Mouse (Mus musculus) forebrain, embryonic 16.5 days (tissue): ENCODE data around the gene Arhgef6. TPM values are rescaled to one million over a fixed set of nuclear protein-coding genes. Genes with fewer than 3 reads are reported as not detected.

Source experiments
- ATAC-seq: fragments of 200-750 bp; cut with Nextera tagmentation; 2 replicates; pipeline ENCODE4 v1.8.0; 2017; ENCODE audit warnings: mild to moderate bottlenecking, moderate library complexity
- H3K27ac ChIP-seq: fragments of 300-500 bp; sonication (generic); 2 replicates; pipeline ENCODE4 v1.5.1; 2014; ENCODE audit warnings: low read length, control low read depth
- H3K27me3 ChIP-seq: fragments of 300-500 bp; sonication (generic); replicated peaks from 2 replicates; pipeline ENCODE4 v1.6.1; 2014; ENCODE audit warnings: low read length; ENCODE audit not compliant: control insufficient read depth, insufficient read depth
- H3K36me3 ChIP-seq: fragments of 300-500 bp; sonication (generic); 2 replicates; pipeline ENCODE4 v1.6.1; 2014; ENCODE audit not compliant: control insufficient read depth, insufficient read depth
- H3K4me1 ChIP-seq: fragments of 300-500 bp; sonication (generic); replicated peaks from 2 replicates; pipeline ENCODE4 v1.6.1; 2014; ENCODE audit warnings: low read length; ENCODE audit not compliant: control insufficient read depth, insufficient read depth
- H3K4me2 ChIP-seq: fragments of 300-500 bp; sonication (generic); 2 replicates; pipeline ENCODE4 v1.6.1; 2014; ENCODE audit warnings: mild to moderate bottlenecking, low read length, control low read depth
- H3K4me3 ChIP-seq: fragments of 300-500 bp; sonication (generic); replicated peaks from 2 replicates; pipeline ENCODE4 v1.5.1; 2014; ENCODE audit warnings: mild to moderate bottlenecking, low read length, control low read depth
- H3K9ac ChIP-seq: fragments of 300-500 bp; sonication (generic); replicated peaks from 2 replicates; pipeline ENCODE4 v1.6.1; 2014; ENCODE audit warnings: low read depth, low read length, control low read depth
- H3K9me3 ChIP-seq: fragments of 300-500 bp; sonication (generic); 2 replicates; pipeline ENCODE4 v1.6.1; 2016; ENCODE audit warnings: low read length; ENCODE audit not compliant: control insufficient read depth
- WGBS: fragments of 180-500 bp; shearing (Covaris S2); extraction: QIAGEN DNeasy Blood & Tissue Kit; methylation state at CpG from one replicate; pipeline ENCODE4 v1.1.7; 2014; 5-methylcytosine and 5-hydroxymethylcytosine counted together
- polyA plus RNA-seq: library from polyadenylated mRNA; unstranded; fragments of >200 nt; fragmentation: Nextera tagmentation; extraction: Ambion mirVana; gene quantifications from 2 replicates; pipeline ENCODE4 v1.2.1, GENCODE M21; 2015

The Arhgef6 gene
- 4.9 and 6.4 TPM in 2 replicates for polyA plus RNA-seq

- Histone ChIP-seq H3K36me3 (no peaks in the 10 kb centered on the region), H3K4me1 (no peaks in the 10 kb centered on the region), H3K9me3 (no peaks in the 10 kb centered on the region), H3K9ac (no peak within 1 kb of the TSS), H3K4me3 (no peak within 1 kb of the TSS), H3K27me3 (no peaks in the 10 kb centered on the region), H3K27ac (no peak within 1 kb of the TSS; the same call in 1 of the 2 replicates), H3K4me2 (no peak within 1 kb of the TSS; the same call in 1 of the 2 replicates)
- ATAC-seq = peak; percentile 84
- WGBS = 65% methylated on average over 18 of the region's 18 CpGs
Measured at GRCm38 (mm10) chrX:57338371-57339211, at the start of gene Arhgef6. Gene Arhgef6, minus strand, starts transcription at chrX:57338729.

GRCm38 (mm10) chrX:57380915-57381314 is 42.4 kb upstream of the Arhgef6 start:
- no peaks in the 10 kb centered on the region for H3K4me1 ChIP-seq
- ATAC-seq = peak; percentile 25; the same call in 1 of the 2 replicates
- H3K4me3 ChIP-seq = no peak overlapping the region
- WGBS = 49% methylated on average over 5 of the region's 5 CpGs
- H3K27ac ChIP-seq = no peak overlapping the region
- H3K9me3 ChIP-seq = no peaks in the 10 kb centered on the region
- no peaks in the 10 kb centered on the region for H3K27me3 ChIP-seq
- H3K9ac ChIP-seq = no peak overlapping the region
- peaks cover 6% of the 10 kb centered on the region; the same call in 1 of the 2 replicates for H3K36me3 ChIP-seq
- H3K4me2 ChIP-seq = no peak overlapping the region

DNA sequence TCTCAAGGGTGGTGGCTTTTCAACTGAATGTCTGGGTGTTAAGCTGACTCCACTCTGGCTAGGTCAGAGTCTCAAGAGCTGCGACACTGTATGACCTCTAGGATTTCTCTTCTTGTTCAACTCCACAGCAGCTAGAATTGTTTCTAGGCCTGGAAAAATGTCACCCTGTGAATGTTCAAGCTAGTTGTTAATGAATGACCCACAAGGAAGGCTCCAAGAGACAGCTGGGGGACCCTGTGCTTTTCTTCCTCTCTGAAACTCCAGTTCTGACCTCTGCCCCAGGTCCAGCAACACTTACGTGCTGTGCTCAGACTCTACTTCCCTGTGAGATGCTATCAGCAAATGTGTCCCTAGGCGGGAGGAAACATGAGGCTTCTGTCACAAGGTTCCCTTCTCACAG is 40.0 kb upstream of the Arhgef6 start:
- Histone ChIP-seq H3K4me2 (no peak overlapping the region), H3K36me3 (peaks cover 6% of the 10 kb centered on the region; the same call in 1 of the 2 replicates), H3K4me1 (no peaks in the 10 kb centered on the region), H3K4me3 (no peak overlapping the region), H3K27ac (no peak overlapping the region), H3K9ac (no peak overlapping the region), H3K27me3 (no peaks in the 10 kb centered on the region), H3K9me3 (no peaks in the 10 kb centered on the region)
- WGBS = 89% methylated on average over 3 of the region's 3 CpGs
- no peak for ATAC-seq

DNA sequence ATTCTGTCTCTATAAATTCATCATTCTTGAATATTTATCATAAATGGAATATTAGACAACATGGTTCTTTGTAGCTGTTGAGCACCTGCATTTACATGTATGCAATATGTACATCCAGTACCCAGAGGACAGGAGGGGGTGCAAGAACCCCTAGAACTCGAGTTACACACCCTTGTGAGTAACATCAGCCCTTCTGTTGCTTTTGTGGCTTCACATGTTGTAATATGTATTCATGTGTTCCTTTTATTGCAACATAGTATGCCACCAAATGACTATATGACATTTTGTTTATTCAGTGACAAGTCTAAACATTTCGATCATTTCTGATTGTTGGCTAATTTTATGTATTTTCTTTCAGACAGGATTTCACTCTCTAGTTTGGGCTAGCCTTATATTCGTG is 38.6 kb upstream of the Arhgef6 start:
- Histone ChIP-seq H3K27ac (no peak overlapping the region), H3K9ac (no peak overlapping the region), H3K4me1 (no peaks in the 10 kb centered on the region), H3K27me3 (no peaks in the 10 kb centered on the region), H3K4me2 (no peak overlapping the region), H3K36me3 (peaks cover 3% of the 10 kb centered on the region; the same call in 1 of the 2 replicates), H3K4me3 (no peak overlapping the region), H3K9me3 (no peaks in the 10 kb centered on the region)
- no peak for ATAC-seq
- 75% methylated on average over 3 of the region's 3 CpGs for WGBS

GRCm38 (mm10) chrX:57374029-57374428 is 35.5 kb upstream of the Arhgef6 start:
- Histone ChIP-seq H3K36me3 (peaks cover 3% of the 10 kb centered on the region; the same call in 1 of the 2 replicates), H3K27me3 (no peaks in the 10 kb centered on the region), H3K4me2 (no peak overlapping the region), H3K4me3 (no peak overlapping the region), H3K27ac (no peak overlapping the region), H3K9me3 (no peaks in the 10 kb centered on the region), H3K4me1 (no peaks in the 10 kb centered on the region), H3K9ac (no peak overlapping the region)
- 85% methylated on average over 2 of the region's 2 CpGs for WGBS
- ATAC-seq = no peak

DNA sequence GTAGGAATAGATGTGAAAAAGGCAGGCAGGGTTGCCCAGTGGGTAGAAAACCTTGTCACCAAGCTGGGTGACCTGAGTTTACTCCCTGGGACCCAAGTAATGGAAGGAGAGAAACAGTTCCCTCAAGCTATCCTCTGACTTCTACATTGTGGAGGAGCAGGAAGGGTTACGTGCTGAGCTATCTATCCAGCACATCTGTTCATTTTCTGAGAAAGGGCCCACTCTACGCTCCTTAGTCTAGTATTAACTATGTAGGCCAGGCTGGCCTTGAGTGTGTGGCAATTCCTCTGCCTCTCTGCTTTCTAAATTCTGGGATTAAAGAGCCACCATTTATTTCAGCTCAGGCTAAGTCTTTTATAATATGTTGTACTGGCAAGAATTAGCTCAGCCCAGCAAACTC is 35.0 kb upstream of the Arhgef6 start:
- no peak for ATAC-seq
- Histone ChIP-seq H3K27me3 (no peaks in the 10 kb centered on the region), H3K4me3 (no peak overlapping the region), H3K9ac (no peak overlapping the region), H3K36me3 (no peaks in the 10 kb centered on the region; the same call in 1 of the 2 replicates), H3K27ac (no peak overlapping the region), H3K9me3 (no peaks in the 10 kb centered on the region), H3K4me2 (no peak overlapping the region), H3K4me1 (no peaks in the 10 kb centered on the region)
- WGBS = 97% methylated on average over 2 of the region's 2 CpGs

GRCm38 (mm10) chrX:57372965-57373364 is 34.4 kb upstream of the Arhgef6 start:
- no peaks in the 10 kb centered on the region for H3K9me3 ChIP-seq
- ATAC-seq = no peak
- 79% methylated on average over 4 of the region's 4 CpGs for WGBS

GRCm38 (mm10) chrX:57364891-57365569 is 26.5 kb upstream of the Arhgef6 start:
- H3K9ac ChIP-seq = no peak overlapping the region
- no peaks in the 10 kb centered on the region for H3K9me3 ChIP-seq
- H3K4me2 ChIP-seq = no peak overlapping the region
- no peaks in the 10 kb centered on the region for H3K36me3 ChIP-seq
- no peaks in the 10 kb centered on the region for H3K27me3 ChIP-seq
- H3K4me3 ChIP-seq = no peak overlapping the region
- no peak overlapping the region for H3K27ac ChIP-seq
- no peaks in the 10 kb centered on the region for H3K4me1 ChIP-seq
- no peak for ATAC-seq
- WGBS = 72% methylated on average over 2 of the region's 2 CpGs

More at GRCm38 (mm10) chrX:57372965-57373364, 34.4 kb upstream of the Arhgef6 start:
- H3K27me3 ChIP-seq = no peaks in the 10 kb centered on the region
- H3K4me2 ChIP-seq = no peak overlapping the region
- no peaks in the 10 kb centered on the region for H3K4me1 ChIP-seq
- H3K36me3 ChIP-seq = no peaks in the 10 kb centered on the region; the same call in 1 of the 2 replicates
- H3K27ac ChIP-seq = no peak overlapping the region
- H3K9ac ChIP-seq = no peak overlapping the region
- H3K4me3 ChIP-seq = no peak overlapping the region

- H3K27ac ChIP-seq = no peak overlapping the region
- no peaks in the 10 kb centered on the region for H3K9me3 ChIP-seq
- H3K9ac ChIP-seq = no peak overlapping the region
- WGBS = 59% methylated on average over 1 of the region's 1 CpGs
- H3K36me3 ChIP-seq = no peaks in the 10 kb centered on the region
- no peak overlapping the region for H3K4me3 ChIP-seq
- no peak overlapping the region for H3K4me2 ChIP-seq
- ATAC-seq = no peak
- no peaks in the 10 kb centered on the region for H3K4me1 ChIP-seq
- H3K27me3 ChIP-seq = no peaks in the 10 kb centered on the region
Measured at GRCm38 (mm10) chrX:57359316-57359715, 20.8 kb upstream of the Arhgef6 start.
